Comparison of ENCODE assay signal across 7 mouse cellular contexts in genomic region chr17:5201859-5202598, GRCm38 (mm10).
DNase-seq lines count a peak whose midpoint lies in the region; ATAC-seq lines count a peak whose summit lies in the region.

No protein-coding gene starts in this region.

- no peaks in the 10 kb centered on the region for H3K27me3 ChIP-seq in neural tube, embryonic 11.5 days (ENCODE audit: control insufficient read depth, insufficient read depth, low read length)
- no peaks in the 10 kb centered on the region for H3K27me3 ChIP-seq in forebrain, embryonic 14.5 days (replicated peaks; ENCODE audit: control insufficient read depth, insufficient read depth, low read length)
- no peaks in the 10 kb centered on the region for H3K27me3 ChIP-seq in liver, embryonic 12.5 days (replicated peaks)

- no peak for ATAC-seq in neural tube, embryonic 11.5 days (ENCODE audit: insufficient read depth, low FRiP score, low TSS enrichment)
- peak; percentile 63 for ATAC-seq in forebrain, embryonic 14.5 days
- peak; percentile 90 for ATAC-seq in inflammation-experienced regulatory T-cells, adult 6 months
- ATAC-seq in liver, embryonic 12.5 days = peak; percentile 62; the same call in 1 of the 2 replicates
- ATAC-seq in neutrophil, adult 5-6 weeks (ENCODE audit: extremely low read depth, insufficient number of reproducible peaks, low FRiP score, poor library complexity, severe bottlenecking) = peak; percentile 65

- H3K4me1 ChIP-seq in neural tube, embryonic 11.5 days (ENCODE audit: control insufficient read depth, insufficient read depth, low read length) = no peaks in the 10 kb centered on the region
- H3K4me1 ChIP-seq in forebrain, embryonic 14.5 days (ENCODE audit: control insufficient read depth, insufficient read depth, low read length) = peaks cover 22% of the 10 kb centered on the region
- peaks cover 56% of the 10 kb centered on the region for H3K4me1 ChIP-seq in liver, embryonic 12.5 days

- peak; percentile 45 for DNase-seq in neural tube, embryonic 11.5 days (ENCODE audit: low spot score)
- DNase-seq in neural tube, embryonic 10.5 days (ENCODE audit: extremely low spot score, low spot score) = no peak
- peak; percentile 83 for DNase-seq in ZHBTc4 (ENCODE audit: low read depth, low spot score)
- peak; percentile 86 for DNase-seq in forebrain, embryonic 14.5 days (ENCODE audit: low spot score)

- H3K9ac ChIP-seq in neural tube, embryonic 11.5 days (ENCODE audit: low read length) = no peak overlapping the region
- H3K9ac ChIP-seq in forebrain, embryonic 14.5 days (ENCODE audit: low read length) = no peak overlapping the region
- H3K9ac ChIP-seq in liver, embryonic 12.5 days = no peak overlapping the region

- WGBS in neural tube, embryonic 11.5 days = 87% methylated on average over 6 of the region's 6 CpGs
- WGBS in forebrain, embryonic 14.5 days = 90% methylated on average over 6 of the region's 6 CpGs
- WGBS in liver, embryonic 12.5 days (ENCODE audit: insufficient replicate concordance) = 55% methylated on average over 6 of the region's 6 CpGs

- no peaks in the 10 kb centered on the region for H3K36me3 ChIP-seq in neural tube, embryonic 11.5 days (ENCODE audit: control insufficient read depth, insufficient read depth, low read length)
- H3K36me3 ChIP-seq in forebrain, embryonic 14.5 days (ENCODE audit: control insufficient read depth, insufficient read depth, low read length) = no peaks in the 10 kb centered on the region
- no peaks in the 10 kb centered on the region for H3K36me3 ChIP-seq in liver, embryonic 12.5 days

- no peak overlapping the region for H3K27ac ChIP-seq in neural tube, embryonic 11.5 days (ENCODE audit: low read depth, low read length)
- no peak overlapping the region for H3K27ac ChIP-seq in forebrain, embryonic 14.5 days (ENCODE audit: low read depth, low read length)
- H3K27ac ChIP-seq in liver, embryonic 12.5 days = no peak overlapping the region

- no peak overlapping the region for H3K4me3 ChIP-seq in neural tube, embryonic 11.5 days (ENCODE audit: low read depth, low read length)
- H3K4me3 ChIP-seq in forebrain, embryonic 14.5 days (ENCODE audit: low read depth, low read length) = no peak overlapping the region
- H3K4me3 ChIP-seq in liver, embryonic 12.5 days = no peak overlapping the region

- no peak overlapping the region for H3K4me2 ChIP-seq in neural tube, embryonic 11.5 days (ENCODE audit: low read depth)
- H3K4me2 ChIP-seq in forebrain, embryonic 14.5 days (ENCODE audit: low read length) = no peak overlapping the region
- no peak overlapping the region for H3K4me2 ChIP-seq in liver, embryonic 12.5 days

- no peaks in the 10 kb centered on the region for H3K9me3 ChIP-seq in neural tube, embryonic 11.5 days (ENCODE audit: control insufficient read depth, low read length)
- H3K9me3 ChIP-seq in forebrain, embryonic 14.5 days (replicated peaks; ENCODE audit: control insufficient read depth, low read length) = no peaks in the 10 kb centered on the region
- no peaks in the 10 kb centered on the region for H3K9me3 ChIP-seq in liver, embryonic 12.5 days (replicated peaks)
